Mouse (Mus musculus) small intestine, adult 2 months (tissue): ENCODE results near the gene Serp2.

Experiments
- CTCF ChIP-seq: fragments of 200-500 bp; IDR thresholded peaks from 2 replicates; pipeline ENCODE4 v1.5.1; 2012; ENCODE audit warnings: low read depth, mild to moderate bottlenecking, control low read depth, inconsistent platforms, low read length, moderate library complexity, mixed read lengths; ENCODE audit not compliant: insufficient replicate concordance, insufficient read length; ENCODE audit errors: extremely low read depth
- POLR2A ChIP-seq: fragments of 200-500 bp; IDR thresholded peaks from 2 replicates; pipeline ENCODE4 v1.6.1; 2012; ENCODE audit warnings: low read depth, mild to moderate bottlenecking, control low read depth, inconsistent platforms, low read length, moderate library complexity

GRCm38 (mm10) chr14:76508701-76509100 lies 48.0 kb downstream of the Serp2 start:
- no peak for TF ChIP-seq POLR2A
- TF ChIP-seq CTCF, result no peak
